Mouse (Mus musculus): ENCODE measurements around the gene Bsg. TPM values are rescaled to one million over a fixed set of nuclear protein-coding genes. Genes with fewer than 3 reads are reported as not detected.
"Not testable (repeated sequence)": the region's sequence is repeated elsewhere in the genome, so short reads cannot be mapped to it uniquely, and the experiment has no call there.

Bsg gene
- polyA plus RNA-seq, 2 experiments = 763 to 805 TPM

DNA sequence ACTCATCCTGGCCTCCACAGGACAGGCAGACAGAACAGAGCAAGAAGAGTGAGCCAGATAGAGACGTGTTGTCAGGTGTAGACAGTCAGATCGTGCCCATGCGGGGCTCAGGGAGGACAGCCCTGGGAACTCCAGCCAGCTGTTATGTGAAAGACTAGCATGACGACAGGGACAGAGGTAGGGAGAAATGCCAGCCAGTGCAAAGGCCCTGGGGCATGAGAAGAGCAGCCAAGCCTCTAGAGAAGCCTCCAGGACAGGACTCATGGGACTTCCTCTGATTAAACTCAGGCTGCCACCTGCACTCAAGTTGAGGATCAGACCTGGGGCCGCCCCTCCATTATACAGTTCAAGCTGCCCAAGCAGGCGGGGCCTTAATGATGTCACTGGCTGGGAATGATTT, 44.2 kb downstream of the Bsg start:
- H3K4me3 ChIP-seq (replicated peaks; ENCODE audit: low read length) = no peak overlapping the region
- H3K4me2 ChIP-seq (replicated peaks; ENCODE audit: low read depth, low read length, severe bottlenecking) = no peak overlapping the region
- no peak overlapping the region for H3K27ac ChIP-seq (replicated peaks; ENCODE audit: low read depth, low read length)
- peaks cover 10% of the 10 kb centered on the region for H3K36me3 ChIP-seq (ENCODE audit: control insufficient read depth, insufficient read depth, low read length)
- no peak for ATAC-seq (ENCODE audit: low FRiP score, low read depth)
- H3K27me3 ChIP-seq (ENCODE audit: control insufficient read depth, insufficient read depth, low read length) = no peaks in the 10 kb centered on the region
- H3K4me1 ChIP-seq (ENCODE audit: control insufficient read depth, insufficient read depth, low read length) = peaks cover 4% of the 10 kb centered on the region; the same call in 1 of the 2 replicates
- DNase-seq (ENCODE audit: low spot score) = no peak
- no peak for TF ChIP-seq POLR2A (IDR thresholded peaks at IDR 0.05; ENCODE audit: borderline replicate concordance, extremely low read depth, insufficient read depth, insufficient read length)
- WGBS = 79% methylated on average over 6 of the region's 6 CpGs
- no peaks in the 10 kb centered on the region for H3K9me3 ChIP-seq (ENCODE audit: control insufficient read depth, low read length)
- no peak overlapping the region for H3K9ac ChIP-seq (ENCODE audit: low read depth, low read length, severe bottlenecking)

- Histone ChIP-seq H3K36me3 (ENCODE audit: control insufficient read depth, insufficient read depth, low read length) (peaks cover 42% of the 10 kb centered on the region), H3K4me3 (replicated peaks; ENCODE audit: low read length) (peak within 1 kb of the TSS; percentile 30), H3K4me1 (ENCODE audit: control insufficient read depth, insufficient read depth, low read length) (0 out of 2 replicates have a peak, but pooled peaks cover 2% of the 10 kb centered on the region), H3K9me3 (ENCODE audit: control insufficient read depth, low read length) (no peaks in the 10 kb centered on the region), H3K4me2 (replicated peaks; ENCODE audit: low read depth, low read length, severe bottlenecking) (peak within 1 kb of the TSS; percentile 61), H3K27ac (replicated peaks; ENCODE audit: low read depth, low read length) (no peak within 1 kb of the TSS), H3K9ac (ENCODE audit: low read depth, low read length, severe bottlenecking) (peak within 1 kb of the TSS; percentile 35; the same call in 1 of the 2 replicates), H3K27me3 (ENCODE audit: control insufficient read depth, insufficient read depth, low read length) (no peaks in the 10 kb centered on the region)
- no peak for TF ChIP-seq POLR2A (IDR thresholded peaks at IDR 0.05; ENCODE audit: borderline replicate concordance, extremely low read depth, insufficient read depth, insufficient read length)
- ATAC-seq (ENCODE audit: low FRiP score, low read depth) (peak; percentile 62), DNase-seq (ENCODE audit: low spot score) (peak; percentile 46)
- WGBS = 2% methylated on average over 36 of the region's 36 CpGs
Observed at GRCm38 (mm10) chr10:79754856-79755516, 50.7 kb downstream of the Bsg start, which contains the start of gene Fgf22. Fgf22 (plus strand) TSS chr10:79755076.

GRCm38 (mm10) chr10:79755854-79756253, 51.6 kb downstream of the Bsg start:
- Histone ChIP-seq H3K27me3 (ENCODE audit: control insufficient read depth, insufficient read depth, low read length) (no peaks in the 10 kb centered on the region), H3K4me1 (ENCODE audit: control insufficient read depth, insufficient read depth, low read length) (0 out of 2 replicates have a peak, but pooled peaks cover 2% of the 10 kb centered on the region), H3K4me3 (replicated peaks; ENCODE audit: low read length) (no peak overlapping the region), H3K36me3 (ENCODE audit: control insufficient read depth, insufficient read depth, low read length) (peaks cover 51% of the 10 kb centered on the region), H3K27ac (replicated peaks; ENCODE audit: low read depth, low read length) (no peak overlapping the region), H3K9me3 (ENCODE audit: control insufficient read depth, low read length) (no peaks in the 10 kb centered on the region), H3K9ac (ENCODE audit: low read depth, low read length, severe bottlenecking) (no peak overlapping the region), H3K4me2 (replicated peaks; ENCODE audit: low read depth, low read length, severe bottlenecking) (no peak overlapping the region)
- no peak for ATAC-seq (ENCODE audit: low FRiP score, low read depth)
- no peak for DNase-seq (ENCODE audit: low spot score)
- WGBS = 66% methylated on average over 3 of the region's 3 CpGs
- TF ChIP-seq POLR2A (IDR thresholded peaks at IDR 0.05; ENCODE audit: borderline replicate concordance, extremely low read depth, insufficient read depth, insufficient read length) = no peak

GRCm38 (mm10) chr10:79756660-79757059, 52.4 kb downstream of the Bsg start:
- TF ChIP-seq POLR2A (IDR thresholded peaks at IDR 0.05; ENCODE audit: borderline replicate concordance, extremely low read depth, insufficient read depth, insufficient read length) = no peak
- no peak for ATAC-seq (ENCODE audit: low FRiP score, low read depth)

GRCm38 (mm10) chr10:79759675-79760074, 55.4 kb downstream of the Bsg start:
- H3K27me3 ChIP-seq (ENCODE audit: control insufficient read depth, insufficient read depth, low read length); H3K9ac ChIP-seq (ENCODE audit: low read depth, low read length, severe bottlenecking); DNase-seq (ENCODE audit: low spot score); H3K4me3 ChIP-seq (replicated peaks; ENCODE audit: low read length); H3K9me3 ChIP-seq (ENCODE audit: control insufficient read depth, low read length); ATAC-seq (ENCODE audit: low FRiP score, low read depth); H3K4me2 ChIP-seq (replicated peaks; ENCODE audit: low read depth, low read length, severe bottlenecking); H3K4me1 ChIP-seq (ENCODE audit: control insufficient read depth, insufficient read depth, low read length); H3K27ac ChIP-seq (replicated peaks; ENCODE audit: low read depth, low read length): not testable (repeated sequence)
- H3K36me3 ChIP-seq (ENCODE audit: control insufficient read depth, insufficient read depth, low read length) = peaks cover 69% of the 10 kb centered on the region
- 90% methylated on average over 1 of the region's 1 CpGs for WGBS

More at GRCm38 (mm10) chr10:79756660-79757059, 52.4 kb downstream of the Bsg start:
- no peaks in the 10 kb centered on the region for H3K27me3 ChIP-seq (ENCODE audit: control insufficient read depth, insufficient read depth, low read length)
- H3K4me1 ChIP-seq (ENCODE audit: control insufficient read depth, insufficient read depth, low read length) = 0 out of 2 replicates have a peak, but pooled peaks cover 2% of the 10 kb centered on the region
- H3K9me3 ChIP-seq (ENCODE audit: control insufficient read depth, low read length) = no peaks in the 10 kb centered on the region
- no peak for DNase-seq (ENCODE audit: low spot score)
- no peak overlapping the region for H3K27ac ChIP-seq (replicated peaks; ENCODE audit: low read depth, low read length)
- H3K4me3 ChIP-seq (replicated peaks; ENCODE audit: low read length) = no peak overlapping the region
- no peak overlapping the region for H3K9ac ChIP-seq (ENCODE audit: low read depth, low read length, severe bottlenecking)
- H3K36me3 ChIP-seq (ENCODE audit: control insufficient read depth, insufficient read depth, low read length) = peaks cover 59% of the 10 kb centered on the region
- WGBS = 86% methylated on average over 24 of the region's 24 CpGs
- H3K4me2 ChIP-seq (replicated peaks; ENCODE audit: low read depth, low read length, severe bottlenecking) = no peak overlapping the region

All from limb, embryonic 14.5 days (tissue).